Mouse (Mus musculus) cortical plate, adult 2 months (tissue): ENCODE measurements around the gene Ccdc107. TPM values are rescaled to one million over a fixed set of nuclear protein-coding genes. Genes with fewer than 3 reads are reported as not detected.

Experiments used
- H3K27ac ChIP-seq: fragments of 200-500 bp; 2 replicates; pipeline ENCODE4 v1.5.1; 2012; ENCODE audit warnings: low read length, control low read depth, inconsistent platforms; ENCODE audit not compliant: insufficient read depth
- H3K4me1 ChIP-seq: fragments of 200-500 bp; 2 replicates; pipeline ENCODE4 v1.6.1; 2011; ENCODE audit warnings: low read length; ENCODE audit not compliant: control insufficient read depth, insufficient read depth
- H3K4me3 ChIP-seq: fragments of 200-500 bp; 2 replicates; pipeline ENCODE4 v1.5.1; 2011; ENCODE audit warnings: mild to moderate bottlenecking, low read length, control low read depth; ENCODE audit not compliant: insufficient read depth
- CTCF ChIP-seq: fragments of 200-500 bp; IDR thresholded peaks from 2 replicates; pipeline ENCODE4 v1.5.1; 2011; ENCODE audit warnings: mild to moderate bottlenecking, control low read depth, low read length; ENCODE audit not compliant: insufficient read depth; ENCODE audit errors: extremely low read depth
- POLR2A ChIP-seq: fragments of 200-500 bp; IDR thresholded peaks from 2 replicates; pipeline ENCODE4 v1.6.1; 2011; ENCODE audit warnings: mild to moderate bottlenecking, low read length, control low read depth; ENCODE audit not compliant: insufficient read depth; ENCODE audit errors: extremely low read depth
- polyA plus RNA-seq: library from polyadenylated mRNA; depleted of rRNA; stranded (reverse); fragments of >200 nt; gene quantifications from 2 replicates; pipeline ENCODE4 v1.2.3, GENCODE M21; 2012; rRNA removed

The Ccdc107 gene
- 75.7 and 82.6 TPM in 2 replicates for polyA plus RNA-seq

- no peaks in the 10 kb centered on the region for H3K4me1 ChIP-seq
- TF ChIP-seq POLR2A (no peak), CTCF (no peak)
- peak within 1 kb of the TSS; percentile 80 for H3K4me3 ChIP-seq
- peak within 1 kb of the TSS; percentile 25; the same call in 1 of the 2 replicates for H3K27ac ChIP-seq
Observed at GRCm38 (mm10) chr4:43492821-43493185, at the start of gene Ccdc107. Ccdc107 (plus strand) TSS chr4:43492900.

GRCm38 (mm10) chr4:43443511-43443910 is 49.2 kb upstream of the Ccdc107 start:
- Histone ChIP-seq H3K27ac (no peak overlapping the region), H3K4me1 (no peaks in the 10 kb centered on the region), H3K4me3 (peak overlapping the region; percentile 61)
- TF ChIP-seq CTCF (no peak), POLR2A (no peak)

GRCm38 (mm10) chr4:43447251-43447650 is 45.4 kb upstream of the Ccdc107 start:
- Histone ChIP-seq H3K4me1 (no peaks in the 10 kb centered on the region), H3K27ac (no peak overlapping the region), H3K4me3 (no peak overlapping the region)
- TF ChIP-seq POLR2A, result no peak
- TF ChIP-seq CTCF, result no peak

GRCm38 (mm10) chr4:43448554-43448953 is 44.1 kb upstream of the Ccdc107 start:
- no peak overlapping the region for H3K27ac ChIP-seq
- TF ChIP-seq POLR2A, result no peak
- no peak for TF ChIP-seq CTCF
- no peaks in the 10 kb centered on the region for H3K4me1 ChIP-seq
- no peak overlapping the region for H3K4me3 ChIP-seq

- TF ChIP-seq CTCF, result no peak
- no peak overlapping the region for H3K4me3 ChIP-seq
- H3K4me1 ChIP-seq, result no peaks in the 10 kb centered on the region
- H3K27ac ChIP-seq, result no peak overlapping the region
Observed at GRCm38 (mm10) chr4:43452315-43452714, 40.4 kb upstream of the Ccdc107 start.

- no peak for TF ChIP-seq POLR2A
- TF ChIP-seq CTCF, result no peak
- Histone ChIP-seq H3K4me3 (no peak overlapping the region), H3K27ac (no peak overlapping the region), H3K4me1 (no peaks in the 10 kb centered on the region)
Observed at GRCm38 (mm10) chr4:43453413-43453812, 39.3 kb upstream of the Ccdc107 start.

- Histone ChIP-seq H3K4me3 (no peak within 1 kb of the TSS), H3K4me1 (no peaks in the 10 kb centered on the region)
Observed at GRCm38 (mm10) chr4:43454041-43454836, 38.5 kb upstream of the Ccdc107 start, which contains the start of gene Cd72. Cd72 (minus strand) TSS chr4:43454628.

GRCm38 (mm10) chr4:43456470-43456869 is 36.2 kb upstream of the Ccdc107 start:
- Histone ChIP-seq H3K27ac (no peak overlapping the region), H3K4me1 (no peaks in the 10 kb centered on the region), H3K4me3 (no peak overlapping the region)
- TF ChIP-seq POLR2A (no peak), CTCF (no peak)

More at GRCm38 (mm10) chr4:43454041-43454836, 38.5 kb upstream of the Ccdc107 start, which contains the start of gene Cd72:
- H3K27ac ChIP-seq, result no peak within 1 kb of the TSS
- no peak for TF ChIP-seq POLR2A
- TF ChIP-seq CTCF, result no peak

- TF ChIP-seq POLR2A, result no peak
- TF ChIP-seq CTCF, result no peak
- no peaks in the 10 kb centered on the region for H3K4me1 ChIP-seq
- no peak overlapping the region for H3K27ac ChIP-seq
- H3K4me3 ChIP-seq, result no peak overlapping the region
Observed at GRCm38 (mm10) chr4:43457124-43457523, 35.6 kb upstream of the Ccdc107 start.

- H3K4me3 ChIP-seq, result no peak overlapping the region
- no peak for TF ChIP-seq POLR2A
- TF ChIP-seq CTCF, result no peak
- no peaks in the 10 kb centered on the region for H3K4me1 ChIP-seq
- no peak overlapping the region for H3K27ac ChIP-seq
Observed at GRCm38 (mm10) chr4:43463102-43463501, 29.6 kb upstream of the Ccdc107 start.
